Mouse (Mus musculus) spleen, postnatal 0 days (tissue): Measurements from ENCODE around the gene Unc119. TPM values are rescaled to one million over a fixed set of nuclear protein-coding genes. Genes with fewer than 3 reads are reported as not detected.

Experiments used
- polyA plus RNA-seq: library from polyadenylated mRNA; unstranded; fragments of >200 nt; fragmentation: Nextera tagmentation; extraction: Ambion mirVana; gene quantifications from 2 replicates; pipeline ENCODE4 v1.2.1, GENCODE M21; 2015

Unc119 gene
- polyA plus RNA-seq, result 42.3 and 46.7 TPM in 2 replicates

DNA sequence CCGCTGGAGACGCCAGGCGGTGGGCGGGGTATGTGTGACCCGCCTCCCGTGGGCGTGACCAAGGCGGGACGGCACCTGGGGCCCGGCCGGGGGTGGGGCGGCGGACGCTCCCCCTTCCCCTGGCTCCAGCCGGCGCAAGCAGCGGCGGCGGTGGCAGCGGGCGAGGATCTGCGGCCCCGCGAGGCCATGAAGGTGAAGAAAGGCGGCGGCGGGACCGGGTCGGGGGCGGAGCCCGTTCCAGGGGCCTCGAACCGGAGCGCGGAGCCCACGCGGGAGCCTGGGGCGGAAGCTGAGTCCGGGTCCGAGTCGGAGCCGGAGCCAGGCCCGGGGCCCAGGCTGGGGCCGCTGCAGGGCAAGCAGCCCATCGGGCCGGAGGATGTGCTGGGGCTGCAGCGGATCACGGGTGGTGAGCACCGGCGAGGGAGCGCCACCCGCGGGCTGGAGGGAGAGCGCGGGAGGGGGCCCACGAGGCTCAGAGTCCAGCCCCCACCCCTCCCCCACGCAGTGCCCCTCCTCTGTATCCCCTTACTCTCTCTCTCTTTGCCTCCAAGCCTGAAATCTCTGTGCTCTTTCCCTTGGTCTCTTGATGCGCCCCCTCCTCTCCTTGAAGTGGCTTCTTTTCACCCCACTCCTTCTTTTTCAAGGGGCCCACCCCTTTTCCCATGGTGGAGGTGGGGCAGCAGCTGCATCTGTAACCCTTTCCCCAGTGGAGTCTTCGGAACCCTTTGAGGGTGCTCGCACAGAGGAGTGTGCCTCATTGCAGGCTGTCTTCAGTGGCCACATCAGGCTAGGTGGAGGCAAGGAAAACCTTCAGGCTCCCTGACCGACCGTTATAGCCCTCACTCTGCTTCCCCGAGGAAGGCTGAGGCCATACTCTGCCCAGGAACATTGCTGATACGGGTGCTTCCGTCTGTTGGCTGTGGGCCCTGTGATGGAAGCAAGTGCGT is at the start of gene Unc119:
Gene Unc119, plus strand, starts transcription at position 102 of the 947 bp plus-strand sequence.

GRCm38 (mm10) chr11:78301357-78302084 is 41.8 kb upstream of the Unc119 start, which contains the start of gene Spag5:
Gene Spag5 (plus strand): TSS chr11:78301529.

DNA sequence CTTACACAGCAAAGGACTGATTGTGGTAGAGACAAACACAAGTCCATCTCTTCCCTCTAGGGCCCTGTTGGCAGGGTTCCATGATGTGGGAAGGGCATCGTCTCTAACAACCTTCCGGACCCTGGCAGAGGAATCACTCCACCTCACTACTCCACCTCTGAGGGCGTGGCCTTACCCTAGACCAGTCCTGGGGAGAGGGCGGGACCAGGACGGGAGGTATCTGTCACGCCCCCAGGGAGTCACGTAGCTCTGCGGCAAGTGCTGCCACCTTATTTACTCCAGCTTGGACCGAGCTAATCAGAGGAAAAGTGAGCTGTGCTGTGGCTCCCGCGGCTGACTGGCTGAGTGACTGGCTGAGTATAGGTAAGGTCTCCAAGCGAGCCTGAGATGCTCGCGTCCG is 20.4 kb upstream of the Unc119 start, which contains the start of gene Aldoc:
Gene Aldoc, plus strand, starts transcription at position 109 of the 400 bp plus-strand sequence.

GRCm38 (mm10) chr11:78327634-78328511 is 15.4 kb upstream of the Unc119 start, which contains the start of gene Pigs:
Gene Pigs (plus strand): TSS chr11:78328415.

GRCm38 (mm10) chr11:78386508-78387043 is 43.3 kb downstream of the Unc119 start, which contains the start of gene Foxn1:
Gene Foxn1 (minus strand): TSS chr11:78386558.

Other genes with a start within 250 kb of the Unc119 start
- gene Fam222b, start 248.8 kb upstream of the Unc119 start, polyA plus RNA-seq, result 6.6 and 7.5 TPM in 2 replicates
- 22.4 and 23.0 TPM in 2 replicates for gene Traf4, start 177.9 kb upstream of the Unc119 start, polyA plus RNA-seq
- 14.1 and 16.6 TPM in 2 replicates for gene Nek8, start 166.8 kb upstream of the Unc119 start, polyA plus RNA-seq
- gene Tlcd1, start 166.8 kb upstream of the Unc119 start, polyA plus RNA-seq, result 40.3 and 43.9 TPM in 2 replicates
- gene Rpl23a, start 159.9 kb upstream of the Unc119 start, polyA plus RNA-seq, result 1,199 and 1,213 TPM in 2 replicates
- gene Rab34, start 155.1 kb upstream of the Unc119 start, polyA plus RNA-seq, result 24.2 and 31.4 TPM in 2 replicates
- gene Proca1, start 150.1 kb upstream of the Unc119 start, polyA plus RNA-seq, result 1.9 and 3.5 TPM in 2 replicates
- gene Sdf2, start 97.7 kb upstream of the Unc119 start, polyA plus RNA-seq, result 40.3 and 46.6 TPM in 2 replicates
- gene Supt6, start 97.5 kb upstream of the Unc119 start, polyA plus RNA-seq, result 9.3 and 9.9 TPM in 2 replicates
- gene 2610507B11Rik, start 81.7 kb upstream of the Unc119 start, polyA plus RNA-seq, result 44.2 and 50.1 TPM in 2 replicates
- 0.28 and 0.48 TPM in 2 replicates for gene BC030499, start 52.6 kb upstream of the Unc119 start, polyA plus RNA-seq
- gene Spag5, start 42.0 kb upstream of the Unc119 start, polyA plus RNA-seq, result 32.4 and 32.5 TPM in 2 replicates
- gene Aldoc, start 20.5 kb upstream of the Unc119 start, polyA plus RNA-seq, result 1.4 and 1.7 TPM in 2 replicates
- gene Pigs, start 15.1 kb upstream of the Unc119 start, polyA plus RNA-seq, result 30.3 and 30.6 TPM in 2 replicates
- not detected in 2 replicates for gene Foxn1, start 43.1 kb downstream of the Unc119 start, polyA plus RNA-seq
- gene Slc13a2, start 78.7 kb downstream of the Unc119 start, polyA plus RNA-seq, result 0.08 TPM in 1 of 2 replicates, not detected in the other
- gene Slc46a1, start 122.2 kb downstream of the Unc119 start, polyA plus RNA-seq, result 2.3 and 3.3 TPM in 2 replicates
- gene Sarm1, start 154.3 kb downstream of the Unc119 start, polyA plus RNA-seq, result 0.04 TPM in 1 of 2 replicates, not detected in the other
- gene Vtn, start 155.6 kb downstream of the Unc119 start, polyA plus RNA-seq, result 0.30 and 0.61 TPM in 2 replicates
- gene Sebox, start 160.0 kb downstream of the Unc119 start, polyA plus RNA-seq, result not detected in 2 replicates
- gene Tmem199, start 168.7 kb downstream of the Unc119 start, polyA plus RNA-seq, result 23.5 and 23.7 TPM in 2 replicates
- gene Poldip2, start 168.7 kb downstream of the Unc119 start, polyA plus RNA-seq, result 72.2 and 74.8 TPM in 2 replicates
- 10.6 and 15.0 TPM in 2 replicates for gene Tnfaip1, start 192.8 kb downstream of the Unc119 start, polyA plus RNA-seq
- gene Ift20, start 192.9 kb downstream of the Unc119 start, polyA plus RNA-seq, result 87.4 and 93.9 TPM in 2 replicates
- 37.9 and 39.6 TPM in 2 replicates for gene Tmem97, start 207.3 kb downstream of the Unc119 start, polyA plus RNA-seq